In genomic region chr12:110372986-110373385, GRCm38 (mm10) we compare ENCODE assay signal across 9 mouse cellular contexts.
DNase-seq lines count a peak whose midpoint lies in the region; ATAC-seq and TF ChIP-seq lines count a peak whose summit lies in the region.
"Had no signal": no experiment of that assay in that cellular context is flagged by ENCODE, and none has a peak within 500 bp of the region (broad histone marks: within the 10 kb centered on the region; RNA-seq: fewer than 3 reads in every experiment).

No protein-coding gene starts in this region.

- peak overlapping the region; percentile 47 for H3K4me2 ChIP-seq in embryonic facial prominence, embryonic 14.5 days (ENCODE audit: low read depth, low read length)
- 0 out of 2 replicates have a peak overlapping the region, but pooled peaks have one; percentile 49 for H3K4me2 ChIP-seq in intestine, embryonic 15.5 days (replicated peaks)
- H3K4me2 ChIP-seq in midbrain, postnatal 0 days (ENCODE audit: low read depth, low read length, poor library complexity, severe bottlenecking) = peak overlapping the region; percentile 48

- no peaks in the 10 kb centered on the region for H3K9me3 ChIP-seq in embryonic facial prominence, embryonic 14.5 days (ENCODE audit: control insufficient read depth, low read length)
- no peaks in the 10 kb centered on the region for H3K9me3 ChIP-seq in intestine, embryonic 15.5 days
- no peaks in the 10 kb centered on the region for H3K9me3 ChIP-seq in midbrain, postnatal 0 days (ENCODE audit: low read length)

- no peak for ATAC-seq in embryonic facial prominence, embryonic 14.5 days (ENCODE audit: low read depth)
- ATAC-seq in intestine, embryonic 15.5 days = no peak
- no peak for ATAC-seq in midbrain, postnatal 0 days (ENCODE audit: low FRiP score)

- no peak overlapping the region for H3K9ac ChIP-seq in embryonic facial prominence, embryonic 14.5 days (ENCODE audit: low read depth, low read length)
- no peak overlapping the region for H3K9ac ChIP-seq in intestine, embryonic 15.5 days
- H3K9ac ChIP-seq in midbrain, postnatal 0 days (replicated peaks; ENCODE audit: low read length, poor library complexity, severe bottlenecking) = no peak overlapping the region

- peaks cover 30% of the 10 kb centered on the region for H3K27me3 ChIP-seq in embryonic facial prominence, embryonic 14.5 days (replicated peaks; ENCODE audit: control insufficient read depth, insufficient read depth, low read length)
- peaks cover 12% of the 10 kb centered on the region for H3K27me3 ChIP-seq in intestine, embryonic 15.5 days (replicated peaks)
- peaks cover 12% of the 10 kb centered on the region for H3K27me3 ChIP-seq in midbrain, postnatal 0 days (ENCODE audit: insufficient read depth, low read length)

- H3K4me3 ChIP-seq in gastrocnemius, adult 2 months = peak overlapping the region; percentile 45; the same call in 1 of the 2 replicates
- no peak overlapping the region for H3K4me3 ChIP-seq in embryonic facial prominence, embryonic 14.5 days (ENCODE audit: low read depth, low read length)
- no peak overlapping the region for H3K4me3 ChIP-seq in intestine, embryonic 15.5 days (replicated peaks)
- no peak overlapping the region for H3K4me3 ChIP-seq in midbrain, postnatal 0 days (ENCODE audit: low read depth, low read length)

- DNase-seq in gastrocnemius, adult 2 months = no peak
- DNase-seq in gastrocnemius, postnatal 14 days = no peak
- no peak for DNase-seq in embryonic facial prominence, embryonic 14.5 days (ENCODE audit: low spot score)
- no peak for DNase-seq in midbrain, postnatal 0 days (ENCODE audit: low spot score)
- DNase-seq in cerebellum, adult 18-20 months = no peak
- no peak for DNase-seq in Muller cell, postnatal 12 days (ENCODE audit: inconsistent ontology term)
- DNase-seq in lung, postnatal 14 days = no peak

- no peak for TF ChIP-seq CTCF in gastrocnemius, adult 2 months (IDR thresholded peaks at IDR 0.05)
- no peak for TF ChIP-seq CTCF in midbrain, postnatal 0 days (IDR thresholded peaks at IDR 0.05)

- no peaks in the 10 kb centered on the region for H3K36me3 ChIP-seq in embryonic facial prominence, embryonic 14.5 days (ENCODE audit: control insufficient read depth, insufficient read depth, low read length)
- H3K36me3 ChIP-seq in intestine, embryonic 15.5 days = no peaks in the 10 kb centered on the region
- no peaks in the 10 kb centered on the region for H3K36me3 ChIP-seq in midbrain, postnatal 0 days (ENCODE audit: insufficient read depth, low read length)

- H3K27ac ChIP-seq in gastrocnemius, adult 2 months = no peak overlapping the region
- H3K27ac ChIP-seq in embryonic facial prominence, embryonic 14.5 days (replicated peaks; ENCODE audit: low read depth, low read length) = no peak overlapping the region
- no peak overlapping the region for H3K27ac ChIP-seq in intestine, embryonic 15.5 days
- H3K27ac ChIP-seq in midbrain, postnatal 0 days (ENCODE audit: low read depth, low read length) = no peak overlapping the region
- H3K27ac ChIP-seq: macrophage had no signal

- intact Hi-C loops in gastrocnemius, adult 2 months (cut with DNase I) = loop anchor here (2.0 kb wide), 1 partner anchor 936 kb away; no protein-coding TSS in a partner anchor
- intact Hi-C loops in gastrocnemius, postnatal 14 days (cut with DNase I; ENCODE audit: low total_unique reads) = loop anchor here (5.0 kb wide), 1 partner anchor 936 kb away; no protein-coding TSS in a partner anchor

- WGBS in embryonic facial prominence, embryonic 14.5 days = 43% methylated on average over 9 of the region's 9 CpGs
- 61% methylated on average over 9 of the region's 9 CpGs for WGBS in intestine, embryonic 15.5 days
- 43% methylated on average over 9 of the region's 9 CpGs for WGBS in midbrain, postnatal 0 days

- H3K4me1 ChIP-seq in embryonic facial prominence, embryonic 14.5 days (ENCODE audit: control insufficient read depth, insufficient read depth, low read length) = 0 out of 2 replicates have a peak, but pooled peaks cover 4% of the 10 kb centered on the region
- H3K4me1 ChIP-seq in intestine, embryonic 15.5 days (replicated peaks) = no peaks in the 10 kb centered on the region
- H3K4me1 ChIP-seq in midbrain, postnatal 0 days (ENCODE audit: insufficient read depth, low read length) = no peaks in the 10 kb centered on the region
